Mouse (Mus musculus) skeletal muscle tissue, adult 2 months (tissue): ENCODE measurements around the gene Kif22.

Source experiments
- DNase-seq: peaks from one replicate; pipeline ENCODE4 v3.0.0-alpha.2; 2012; ENCODE audit warnings: low read depth, low spot score

The Kif22 gene

DNA sequence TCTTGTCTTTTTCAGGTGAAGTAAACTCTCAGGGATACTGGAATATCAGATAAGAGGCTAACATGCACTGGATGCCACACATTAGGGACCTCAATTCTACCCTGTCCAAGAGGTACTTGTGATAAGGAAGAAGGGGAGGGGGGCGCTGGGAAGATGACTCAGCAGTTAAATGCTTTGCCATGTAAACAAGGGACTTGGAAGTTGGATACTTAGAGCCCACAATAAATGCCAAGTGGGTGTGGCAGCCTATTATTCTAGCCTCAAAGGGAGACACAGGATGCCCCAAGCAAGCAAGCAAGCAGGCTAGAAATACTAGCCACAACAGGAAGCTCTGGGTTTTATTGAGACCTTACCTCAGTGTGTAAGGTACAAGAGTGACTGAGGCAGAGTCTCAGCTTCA, 11.0 kb downstream of the Kif22 start:
- no peak for DNase-seq

DNA sequence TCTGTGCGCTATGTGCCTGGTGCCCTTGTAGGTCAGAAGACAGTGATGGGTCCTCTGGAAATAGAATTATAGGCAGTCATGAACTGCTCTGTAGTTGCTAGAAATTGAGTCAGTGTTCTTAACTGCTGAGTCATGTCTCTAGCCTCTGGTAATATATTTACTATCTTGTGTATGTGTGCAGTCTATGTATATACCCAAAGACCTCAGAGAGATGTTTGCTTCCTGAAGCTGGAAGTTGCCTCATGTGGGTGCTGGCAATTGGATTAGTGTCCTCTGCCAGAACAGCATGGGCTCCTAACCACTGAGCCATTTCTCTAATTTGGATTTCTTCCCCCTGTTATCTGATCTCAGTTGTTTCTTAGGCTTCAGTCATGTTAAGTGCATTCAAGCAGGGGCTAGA, 12.1 kb downstream of the Kif22 start:
- no peak for DNase-seq

DNA sequence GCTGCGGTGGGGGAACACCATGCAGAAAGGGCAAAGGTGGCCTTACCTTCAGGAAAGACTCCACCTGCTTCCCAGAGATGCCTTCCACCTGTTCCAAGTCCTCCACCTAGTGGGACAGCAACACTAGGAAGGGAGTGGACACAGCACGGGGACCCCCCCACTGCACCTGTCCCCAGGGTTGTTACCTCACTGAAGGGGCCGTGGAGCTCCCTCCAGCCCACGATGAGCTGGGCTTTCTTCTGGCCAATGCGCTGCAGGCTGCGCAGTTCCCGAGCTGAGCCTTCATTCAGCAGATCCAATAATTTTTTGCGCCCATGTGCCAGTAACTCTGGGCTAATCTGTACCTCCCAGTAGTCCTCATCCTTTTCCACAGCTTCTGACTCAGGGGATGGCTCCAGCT, 14.4 kb downstream of the Kif22 start:
- DNase-seq: no peak

DNA sequence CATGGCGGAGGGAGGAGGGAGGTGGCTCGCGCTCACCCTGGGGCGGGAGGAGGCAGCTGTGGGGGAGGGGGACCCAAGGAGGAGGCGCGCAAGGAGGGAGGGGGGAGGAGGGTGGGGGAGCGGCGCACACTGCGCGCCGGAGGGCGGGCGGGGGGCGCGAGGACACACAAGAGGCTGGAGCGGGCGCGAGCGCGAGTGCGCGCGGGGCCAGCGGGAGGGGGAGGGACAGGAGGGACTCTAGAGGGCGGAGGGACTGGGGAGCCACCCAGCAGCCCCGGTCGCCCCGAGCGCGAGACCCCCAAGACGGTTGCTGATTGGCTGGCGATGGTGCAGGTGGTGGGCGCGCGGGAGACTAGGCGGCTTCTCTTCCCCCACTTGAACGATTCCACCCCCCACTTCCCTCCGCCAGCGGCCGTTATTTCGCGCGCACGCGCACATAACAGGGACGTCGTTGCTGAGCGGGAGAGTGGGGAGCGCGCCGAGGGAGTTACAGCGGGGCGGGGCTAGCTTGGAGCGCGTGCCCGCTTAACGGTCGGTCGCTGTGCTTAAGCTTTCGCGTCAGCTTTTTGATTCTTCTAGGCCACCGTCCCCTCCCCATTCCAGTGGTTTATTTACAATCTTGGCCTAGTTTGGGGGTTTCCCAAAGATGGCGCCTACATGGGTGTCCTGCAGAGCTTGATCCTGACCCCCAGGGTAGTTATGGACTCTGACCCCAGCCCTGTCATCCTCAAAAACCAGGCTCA, 15.1 kb downstream of the Kif22 start, which contains the start of gene Maz:
TSS of gene Maz (minus strand) at position 54 of the 743 bp plus-strand sequence.
- DNase-seq: peak; percentile 100

DNA sequence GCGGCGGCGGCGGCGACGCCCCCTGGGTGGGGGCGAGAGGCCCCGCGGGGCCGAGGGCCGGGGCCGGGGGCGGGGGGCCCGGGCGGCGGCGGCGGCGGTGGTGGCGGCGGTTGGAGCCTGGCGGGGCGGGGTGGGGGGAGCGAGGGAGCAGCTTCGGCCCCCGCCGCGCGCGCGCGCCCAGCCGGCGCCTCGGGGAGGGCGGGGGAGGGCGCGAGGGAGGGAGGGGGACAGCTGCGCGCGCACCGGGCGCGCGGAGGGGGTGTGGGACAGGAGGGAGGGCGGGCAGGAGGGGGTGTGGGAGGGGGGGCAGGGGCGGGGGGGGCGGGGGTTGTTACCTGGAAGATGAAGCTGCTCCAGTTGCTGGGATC, 15.7 kb downstream of the Kif22 start:
- no peak for DNase-seq

DNA sequence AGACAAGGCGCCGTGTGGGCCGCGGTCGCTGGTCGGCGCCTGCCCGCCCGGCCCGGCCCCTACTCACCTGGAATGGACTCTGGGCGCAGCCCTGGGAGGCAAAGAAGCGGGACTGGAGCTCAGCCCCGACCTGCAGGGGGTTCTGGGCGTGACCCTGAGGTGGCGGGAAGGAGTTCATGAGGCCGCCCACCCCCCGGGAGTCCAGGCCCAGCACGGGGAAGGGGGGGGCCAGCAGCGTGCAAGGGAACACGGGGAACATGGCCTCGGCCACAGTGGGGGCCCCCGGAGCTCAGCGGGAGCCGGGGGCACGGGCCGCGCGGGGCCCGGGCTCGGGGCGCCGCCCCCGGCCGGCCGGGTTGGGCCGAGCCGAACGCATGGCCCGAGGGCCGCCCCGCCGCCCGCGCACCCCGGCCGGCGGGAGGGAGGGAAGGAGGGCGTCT, 16.1 kb downstream of the Kif22 start:
- DNase-seq: no peak

DNA sequence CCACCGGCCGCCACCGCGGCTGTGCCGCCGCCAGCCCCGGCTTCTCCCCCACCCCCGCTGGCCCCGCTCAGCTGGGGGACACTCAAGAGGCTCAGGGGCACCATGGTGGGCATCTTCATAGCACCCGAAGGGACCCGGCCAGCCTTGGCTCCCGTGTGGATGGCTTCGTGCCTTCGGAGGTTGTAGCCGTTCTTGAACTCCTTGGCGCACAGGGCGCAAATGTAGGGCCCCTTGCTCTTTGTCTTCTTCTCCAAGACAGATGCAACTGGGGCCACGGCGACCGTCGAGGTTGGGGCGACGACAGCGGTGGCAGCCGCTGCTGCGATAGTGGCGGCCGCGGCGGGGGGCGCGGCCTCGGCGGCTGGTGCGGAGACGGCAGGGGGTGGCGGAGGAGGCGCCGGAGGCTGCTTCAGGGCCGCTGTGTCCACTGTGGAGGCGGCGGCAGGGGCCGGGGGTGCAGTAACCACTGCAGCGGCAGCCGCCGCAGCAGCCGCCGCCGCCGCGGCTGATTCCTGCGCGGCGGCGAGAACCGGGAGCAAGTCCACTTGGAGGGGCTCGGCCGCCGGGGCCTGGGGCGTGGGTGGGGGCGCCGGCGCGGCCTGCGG, 16.6 kb downstream of the Kif22 start:
- DNase-seq: no peak

DNA sequence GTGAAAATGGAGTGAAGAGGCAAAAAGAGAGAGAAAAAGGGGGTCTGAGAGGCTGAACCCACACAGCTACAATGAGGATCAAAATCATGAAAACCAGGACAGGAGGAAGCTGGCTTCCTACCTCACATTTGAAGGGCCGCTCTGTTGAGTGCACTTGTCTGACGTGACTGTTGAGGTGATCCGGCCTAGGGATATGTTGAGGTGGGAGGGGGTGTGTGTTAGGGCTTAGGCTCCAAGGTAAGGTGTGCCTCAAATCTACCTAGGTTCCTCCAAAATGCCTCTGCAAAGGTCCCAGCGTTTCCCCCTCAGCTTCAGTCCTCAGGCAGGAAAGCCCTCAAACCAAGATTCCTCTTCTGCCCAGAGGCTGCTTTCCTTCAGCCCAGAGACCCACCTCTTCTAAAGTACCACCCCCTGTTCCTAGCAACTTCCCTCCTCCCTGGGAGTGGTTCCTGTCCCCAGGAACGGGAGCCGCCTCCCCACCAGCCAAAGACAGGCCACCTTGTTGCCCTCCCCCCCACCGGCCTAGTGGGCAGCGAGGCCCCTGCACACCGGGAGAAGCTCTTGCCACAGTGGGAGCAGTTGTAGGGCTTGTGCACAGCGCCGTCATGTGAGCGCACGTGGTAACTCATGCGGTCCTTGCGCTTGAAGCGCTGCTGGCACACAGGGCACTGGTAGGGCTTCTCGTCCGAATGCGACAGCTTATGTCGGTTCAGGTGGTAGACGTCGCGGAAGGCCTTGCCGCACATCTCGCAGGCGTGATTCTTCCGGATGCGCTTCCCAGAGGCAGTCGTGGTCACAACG, 17.3 kb downstream of the Kif22 start:
- peak; percentile 78 for DNase-seq

DNA sequence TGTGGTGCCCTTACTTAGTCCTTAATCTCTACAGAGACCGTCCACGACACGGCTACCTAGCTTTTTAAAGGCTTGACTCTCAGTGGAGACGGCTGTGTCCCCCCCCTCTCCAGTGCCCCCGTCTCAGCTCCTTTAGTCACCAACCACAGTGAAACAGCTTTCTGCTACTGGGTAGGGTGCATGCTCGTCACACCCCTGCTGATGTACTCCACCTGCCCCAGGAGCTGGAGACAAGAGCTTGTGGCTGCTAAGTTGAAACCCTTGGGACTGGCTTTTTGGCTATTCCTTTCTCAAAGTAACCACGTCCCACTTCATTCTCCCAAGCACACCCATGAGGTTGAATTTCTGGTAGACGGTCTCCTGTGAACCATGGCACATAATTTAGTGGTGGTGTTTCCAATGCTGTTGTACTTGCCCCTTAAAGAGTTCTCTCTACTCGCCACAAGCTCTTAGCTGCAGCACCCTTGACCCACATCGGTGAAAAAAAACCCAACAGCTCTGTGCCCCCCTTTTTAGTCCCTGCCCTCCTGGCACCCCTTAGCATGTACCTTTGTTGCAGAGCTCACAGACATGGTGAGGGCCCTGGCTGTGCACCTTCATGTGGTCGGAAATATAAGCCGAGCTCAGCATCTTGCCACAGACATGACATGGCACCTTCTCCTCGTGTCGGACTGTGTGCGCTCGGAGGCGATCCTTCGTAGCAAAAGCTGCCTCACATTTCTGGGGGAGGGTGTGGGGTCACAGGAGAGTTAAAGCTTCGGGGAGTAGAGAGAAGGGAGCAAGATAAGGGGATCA, 18.2 kb downstream of the Kif22 start:
- DNase-seq: no peak

DNA sequence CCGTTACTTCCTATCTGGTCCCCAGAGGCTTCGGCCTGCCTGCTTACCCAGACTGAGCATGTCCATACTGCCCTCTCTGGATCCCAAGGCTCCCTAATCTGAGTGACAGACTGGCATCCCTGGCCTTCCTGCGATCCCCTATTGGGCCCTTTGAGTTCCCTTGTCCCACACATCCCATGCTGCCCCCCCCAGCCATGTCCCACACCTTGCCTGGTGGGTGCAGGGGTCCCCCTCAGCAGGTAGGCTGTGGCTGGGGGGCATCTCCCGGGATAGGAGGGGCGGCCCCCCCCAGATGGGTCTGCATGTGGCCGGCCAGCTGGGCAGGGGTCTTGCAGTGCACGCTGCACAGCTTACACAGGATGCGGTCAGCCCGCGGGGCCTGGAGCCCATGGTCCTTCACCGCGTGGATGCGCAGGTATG, 19.0 kb downstream of the Kif22 start:
- DNase-seq: no peak

DNA sequence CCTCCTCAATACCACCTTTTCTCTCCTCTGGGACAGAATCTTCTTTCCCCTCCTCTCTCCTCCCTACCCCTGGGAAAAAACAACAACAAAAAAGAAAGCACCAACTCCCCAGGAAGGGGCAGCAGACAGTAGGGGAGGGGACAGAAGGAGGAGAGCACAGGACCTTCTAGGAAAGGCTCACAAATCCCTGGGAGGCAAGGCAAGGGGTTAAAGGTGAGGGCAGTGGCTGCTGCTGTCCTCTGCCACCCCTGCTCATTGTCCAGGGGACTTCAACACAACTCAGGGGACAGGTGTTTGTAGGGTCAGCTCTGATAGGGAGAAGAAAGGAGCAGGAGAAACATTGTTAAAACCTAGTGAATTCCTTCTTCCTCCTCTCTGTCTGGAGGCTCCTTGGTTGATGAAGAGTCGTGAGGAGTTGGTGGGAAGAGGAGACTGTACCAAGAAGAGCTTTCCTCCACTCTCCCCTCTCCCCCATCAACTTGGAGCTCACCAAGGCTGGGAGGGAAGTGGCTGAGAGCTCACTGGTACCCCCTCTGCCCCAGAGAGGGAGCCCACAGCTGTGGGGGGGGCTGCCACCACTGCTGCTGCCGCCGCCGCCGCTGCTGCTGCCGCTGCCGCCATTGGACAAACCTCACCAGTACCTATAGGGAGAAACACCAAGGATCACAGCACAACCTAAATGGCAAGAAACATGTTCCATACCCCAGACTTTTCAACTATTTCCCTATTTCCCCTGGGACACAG, 19.6 kb downstream of the Kif22 start:
- no peak for DNase-seq

DNA sequence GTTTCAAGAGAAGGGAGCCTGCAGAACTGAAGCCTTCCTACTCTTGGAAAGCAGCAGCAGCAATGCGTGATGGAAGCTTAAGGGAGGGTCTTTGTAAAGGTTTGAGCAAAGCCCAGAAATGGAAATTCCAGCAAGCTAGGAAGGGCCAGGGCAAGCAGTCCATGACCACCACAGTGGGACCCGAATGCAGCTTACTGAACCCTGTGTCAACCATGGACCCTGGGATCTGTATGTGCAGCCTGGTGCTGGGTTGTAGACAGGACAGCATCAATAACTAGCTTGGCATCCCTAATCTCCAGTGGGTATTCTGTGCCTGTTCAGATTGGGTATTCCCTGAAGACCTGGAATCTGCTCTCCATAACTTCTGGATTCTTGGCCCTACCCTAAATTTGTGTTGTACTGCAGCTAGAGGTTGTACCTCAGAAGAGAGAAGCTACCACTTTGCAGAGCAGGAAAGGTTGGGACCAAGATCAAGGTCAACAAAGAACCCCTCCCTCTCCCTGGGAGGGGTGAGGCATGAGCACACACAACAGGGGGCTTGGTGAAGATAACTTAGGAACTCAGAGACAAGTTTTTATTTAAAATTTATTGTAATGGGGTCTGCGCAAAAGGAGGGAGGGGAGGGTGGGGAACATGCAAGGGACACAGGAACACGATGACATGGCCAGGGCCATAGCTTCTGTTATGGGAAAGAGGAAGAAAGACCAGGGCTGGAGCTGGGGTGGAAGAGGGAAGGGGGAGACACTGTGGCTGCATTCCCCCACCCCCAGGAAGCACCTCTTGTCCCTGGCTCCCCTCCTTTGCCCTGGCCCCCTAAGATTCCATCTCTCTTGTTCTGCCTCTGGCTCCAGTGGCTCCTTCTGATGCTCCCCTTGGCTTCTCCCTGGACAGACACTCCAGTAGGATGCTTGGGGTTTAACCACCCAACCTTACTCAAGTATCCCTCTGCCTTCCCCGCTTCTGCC, 20.4 kb downstream of the Kif22 start:
- DNase-seq: no peak

DNA sequence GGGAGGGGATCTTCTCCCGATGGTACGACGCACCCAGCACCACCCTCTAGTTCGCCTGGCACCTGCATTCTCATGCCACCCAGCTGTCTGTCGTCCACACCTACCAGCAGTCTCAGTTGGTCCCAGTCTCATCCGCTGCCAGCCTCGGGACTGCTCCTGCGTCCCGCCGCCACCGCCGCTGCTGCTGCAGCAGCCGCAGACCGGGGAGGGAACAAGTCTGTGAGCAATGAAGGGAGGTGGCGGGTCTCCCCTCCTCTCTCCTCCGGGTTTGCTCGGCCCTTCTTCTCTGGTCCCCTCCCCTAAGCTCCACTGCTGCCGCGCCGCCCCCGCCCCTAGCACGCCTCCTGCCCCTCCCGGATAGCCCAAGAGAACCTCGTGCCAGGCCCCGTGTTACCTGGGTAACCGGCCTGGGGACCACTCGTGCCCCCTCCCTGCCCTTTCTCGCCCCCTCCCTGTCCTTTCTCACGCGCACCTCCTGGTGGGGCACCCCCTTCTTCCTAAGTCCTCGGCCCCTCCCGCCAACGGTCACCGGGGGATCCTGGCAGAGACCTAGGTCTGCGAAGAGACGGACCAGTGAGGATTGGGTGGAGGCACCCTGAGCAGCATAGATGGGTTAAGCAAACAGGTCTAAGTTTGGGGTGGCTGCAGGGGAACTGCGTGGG, 21.2 kb downstream of the Kif22 start, which contains the start of the genes Gm42742 and Prrt2:
TSS of gene Gm42742 (minus strand) at position 197 of the 662 bp plus-strand sequence.
TSS of gene Prrt2 (minus strand) at position 311 of the 662 bp plus-strand sequence.
- DNase-seq: no peak

DNA sequence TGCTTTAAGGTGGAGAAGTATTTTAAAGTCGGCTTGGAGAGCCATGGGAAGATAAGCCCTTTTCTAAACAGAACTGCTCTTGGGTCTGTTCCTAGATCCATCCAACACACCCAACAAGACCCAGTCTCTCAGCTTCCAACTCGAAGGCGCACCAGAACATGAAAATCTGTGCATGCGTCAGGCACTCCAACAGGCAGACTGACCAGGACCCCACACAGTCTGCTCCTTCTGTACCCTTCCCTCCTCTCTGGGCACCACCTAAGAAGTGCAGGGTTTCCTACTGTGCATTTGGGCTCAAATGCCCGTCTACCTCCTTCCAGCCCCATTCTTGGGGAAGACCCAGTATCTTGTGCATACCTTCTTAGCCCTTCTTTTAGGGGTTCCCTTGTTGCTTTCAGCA, 21.8 kb downstream of the Kif22 start:
- DNase-seq: no peak

DNA sequence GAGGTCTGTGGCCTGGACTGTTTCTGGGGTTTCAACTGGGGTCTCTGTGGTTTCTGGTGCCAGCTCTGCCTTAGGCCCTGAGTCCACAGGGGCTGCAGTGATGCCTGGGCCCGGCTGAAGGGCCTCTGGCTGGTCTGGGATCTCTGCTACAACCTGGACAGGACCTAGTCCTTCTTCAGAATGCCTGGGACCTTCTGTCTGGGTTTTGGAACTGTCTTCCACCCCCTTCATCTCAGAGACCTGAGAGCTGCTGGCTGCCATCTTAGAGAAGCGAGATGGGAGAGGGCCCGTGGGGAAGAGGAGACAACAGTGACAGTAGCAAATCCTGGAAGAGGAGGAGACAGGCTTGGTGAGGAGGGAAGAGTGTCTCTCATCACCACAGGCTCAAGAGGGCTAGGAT, 22.2 kb downstream of the Kif22 start:
- no peak for DNase-seq

DNA sequence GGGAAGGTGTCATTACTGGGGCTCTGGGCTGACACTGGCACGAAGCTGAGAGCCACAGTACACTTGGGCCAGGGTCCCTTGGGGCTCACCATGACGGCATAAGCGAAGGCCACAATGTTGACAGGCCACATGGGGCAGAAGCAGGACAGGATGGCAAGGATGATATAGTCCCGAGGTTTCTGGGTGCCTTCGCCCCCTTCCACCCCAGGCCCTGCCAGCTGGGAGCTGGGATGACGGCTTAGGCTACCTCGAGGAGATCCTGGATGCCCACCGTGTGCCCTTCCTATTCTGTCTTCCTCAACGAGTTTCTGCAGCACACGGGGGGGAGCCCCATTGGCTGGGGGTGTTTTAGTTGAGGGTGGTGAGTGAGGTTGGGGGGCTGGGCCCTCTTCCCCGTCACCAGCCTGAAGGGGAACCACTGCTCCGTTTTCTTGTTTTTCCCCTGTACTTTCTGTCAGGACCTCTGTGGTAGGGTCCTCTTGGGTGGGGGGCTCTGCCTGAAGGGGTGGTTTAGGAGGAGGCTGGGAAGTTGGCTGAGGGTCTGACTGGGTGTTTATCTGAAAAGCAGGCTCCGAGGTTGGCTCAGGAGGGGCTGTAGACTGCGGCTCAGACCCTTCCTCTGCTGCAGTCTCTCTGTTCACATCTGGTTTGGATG, 22.8 kb downstream of the Kif22 start:
- DNase-seq: no peak

DNA sequence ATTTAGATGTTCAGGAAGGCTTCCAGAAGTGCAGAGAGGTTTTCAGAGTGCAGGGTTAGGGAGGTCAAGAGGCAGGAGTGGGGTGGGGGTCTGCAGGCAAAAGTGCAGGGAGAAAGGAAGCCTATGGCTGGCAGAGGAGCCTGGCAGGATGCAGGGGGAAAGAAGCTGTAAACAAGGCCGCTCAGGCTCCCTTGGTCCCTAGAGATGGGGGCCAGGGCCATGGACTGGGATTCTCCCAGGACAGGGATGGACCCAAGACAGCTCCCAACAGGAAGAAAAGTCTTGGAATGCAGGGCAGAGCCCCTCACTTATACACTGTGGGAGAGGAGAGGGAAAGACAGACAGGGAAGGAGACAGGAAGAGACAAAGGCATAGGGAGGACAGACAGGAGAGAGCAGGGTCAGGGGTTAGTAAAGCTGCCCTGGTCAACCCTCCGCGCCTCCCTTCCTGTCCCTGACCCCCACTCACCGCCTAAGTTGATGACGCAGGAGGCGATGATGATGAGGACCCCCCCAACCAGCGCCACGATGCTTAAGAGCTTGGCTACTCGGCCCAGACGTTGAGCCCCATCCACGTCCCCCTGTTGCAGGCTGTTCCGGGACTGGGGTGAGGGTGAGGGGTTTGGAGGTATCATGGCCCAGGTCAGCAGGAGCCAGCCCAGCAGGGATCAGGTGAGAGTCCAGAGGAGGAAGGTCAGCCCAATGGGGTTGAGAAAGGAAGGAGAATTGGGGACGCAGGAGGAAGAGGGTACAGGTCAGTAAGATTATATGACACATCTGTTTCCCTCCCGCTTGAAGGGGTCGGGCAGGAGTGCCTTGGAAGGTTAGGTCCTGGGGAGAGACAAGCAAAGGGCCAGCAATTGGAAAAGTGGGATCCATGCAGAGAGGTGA, 23.6 kb downstream of the Kif22 start:
- DNase-seq: no peak

DNA sequence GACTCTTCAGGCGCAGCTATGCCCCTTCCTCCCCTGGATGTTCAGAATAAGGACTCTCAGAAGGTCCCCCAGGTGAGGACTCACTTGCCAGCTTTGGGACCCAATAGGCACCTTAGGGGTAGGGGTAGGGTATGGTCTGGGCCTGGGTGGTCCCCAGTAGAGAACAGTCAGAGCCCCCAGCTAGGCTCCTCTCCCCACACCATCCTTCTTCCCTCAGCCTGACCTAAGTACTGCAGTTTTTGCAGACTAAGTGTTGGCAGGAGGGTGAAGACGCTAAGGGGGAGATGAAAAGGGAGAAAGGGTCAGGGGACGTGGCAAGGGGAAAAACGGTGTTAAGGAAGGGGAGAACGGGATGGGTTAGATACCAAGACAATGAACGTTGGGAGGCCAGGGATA, 24.3 kb downstream of the Kif22 start:
- no peak for DNase-seq
